Mouse (Mus musculus): ENCODE measurements around the gene Acoxl.

DNA sequence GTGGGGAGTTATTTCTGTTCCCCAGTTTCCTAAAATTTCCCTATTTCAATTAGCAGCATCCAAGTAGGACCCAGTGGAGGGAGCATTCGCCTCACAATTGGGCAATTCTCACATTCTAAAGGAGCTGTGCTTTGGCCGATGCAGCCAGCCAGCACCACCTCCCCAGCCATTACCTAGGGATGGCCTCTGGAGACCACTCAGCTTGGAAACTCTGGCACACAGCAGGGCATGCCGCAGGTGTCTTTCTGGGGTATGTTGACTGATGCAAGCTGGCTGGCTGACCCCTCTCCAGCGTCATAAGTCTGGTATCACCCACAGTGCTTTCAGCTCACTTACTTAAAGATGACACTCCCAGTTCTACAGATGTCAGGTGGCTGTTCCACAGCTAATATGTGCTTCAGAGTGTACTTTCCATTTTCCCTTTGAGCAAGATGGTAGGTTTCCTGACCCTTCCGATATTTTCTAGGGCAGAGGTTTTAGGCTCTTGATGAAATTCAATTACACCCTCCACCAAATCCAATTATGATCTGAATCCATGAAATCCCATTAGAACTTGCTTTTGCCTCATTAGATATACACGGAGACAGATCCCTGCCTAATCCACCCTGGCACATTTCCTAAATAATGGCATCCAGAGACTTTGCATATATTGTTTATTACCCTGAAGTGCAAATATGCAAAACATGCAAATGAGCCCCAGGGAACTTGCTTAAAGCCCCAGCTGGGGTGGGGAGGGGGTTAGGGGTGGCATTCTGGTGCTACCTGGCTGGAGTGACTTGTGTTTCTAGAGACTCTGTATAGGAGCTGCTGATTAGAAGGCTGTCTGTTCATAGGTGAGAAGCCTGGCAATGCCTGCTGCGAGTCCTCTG is 181.6 kb downstream of the Acoxl start:
- no peak for TF ChIP-seq CTCF (IDR thresholded peaks at IDR 0.05; ENCODE audit: extremely low read depth, insufficient read depth, insufficient read length, insufficient replicate concordance)
- TF ChIP-seq POLR2A (IDR thresholded peaks at IDR 0.05; ENCODE audit: low read depth, low read length) = no peak
